Mouse (Mus musculus): ENCODE measurements around the gene Tapt1.

Tapt1 gene

GRCm38 (mm10) chr5:44226521-44227461 is at the start of gene Tapt1:
TSS of gene Tapt1 (minus strand) at chr5:44226626.
- DNase-seq = peak; percentile 85

DNA sequence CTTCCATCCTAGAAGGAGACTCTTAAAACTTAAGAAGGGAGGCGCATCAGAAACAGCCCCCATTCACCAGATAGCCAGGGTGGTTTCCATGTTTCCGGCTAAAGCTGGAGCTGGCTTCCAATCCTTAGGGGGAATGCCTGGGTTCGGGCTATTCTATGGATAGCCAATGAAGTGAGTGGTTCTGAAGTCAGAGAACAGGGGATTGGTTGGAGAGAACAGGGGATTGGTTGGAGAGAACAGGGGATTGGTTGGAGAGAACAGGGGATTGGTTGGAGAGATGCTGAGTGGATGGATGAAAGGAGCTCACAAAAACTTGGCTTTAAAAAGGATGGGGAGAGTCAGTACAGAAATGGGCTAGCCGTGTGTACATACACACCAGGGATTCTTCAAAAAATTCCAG is 45.1 kb upstream of the Tapt1 start:
- no peak for DNase-seq

- peak; percentile 25 for DNase-seq
Observed at GRCm38 (mm10) chr5:44268524-44268923, 42.1 kb upstream of the Tapt1 start.

- DNase-seq = no peak
Observed at GRCm38 (mm10) chr5:44261691-44262090, 35.3 kb upstream of the Tapt1 start.

GRCm38 (mm10) chr5:44261172-44261571 is 34.7 kb upstream of the Tapt1 start:
- DNase-seq = no peak

DNA sequence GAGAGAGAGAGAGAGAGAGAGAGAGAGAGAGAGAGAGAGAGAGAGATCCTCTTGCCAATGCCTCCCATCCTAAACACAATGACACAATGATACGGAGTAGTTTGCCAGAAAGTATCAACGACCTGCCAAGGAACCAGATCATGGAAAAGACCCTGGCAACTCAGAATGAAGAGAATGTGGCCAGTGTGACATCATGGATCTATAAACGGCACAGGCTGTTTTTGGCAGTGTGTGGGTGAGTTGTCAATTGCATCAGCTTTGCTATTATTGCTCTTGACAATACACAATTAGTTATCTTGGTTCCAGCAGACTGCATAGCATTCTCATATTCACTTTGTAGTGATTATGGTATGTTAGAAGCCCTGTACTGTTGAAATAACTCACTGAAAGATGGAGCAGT is 33.3 kb upstream of the Tapt1 start:
- no peak for DNase-seq

- peak; percentile 38 for DNase-seq
Observed at GRCm38 (mm10) chr5:44258163-44258562, 31.7 kb upstream of the Tapt1 start.

- DNase-seq = no peak
Observed at GRCm38 (mm10) chr5:44257401-44257800, 31.0 kb upstream of the Tapt1 start.

GRCm38 (mm10) chr5:44256512-44256911 is 30.1 kb upstream of the Tapt1 start:
- DNase-seq = no peak

GRCm38 (mm10) chr5:44255756-44256398 is 29.5 kb upstream of the Tapt1 start:
- no peak for DNase-seq

GRCm38 (mm10) chr5:44253449-44253848 is 27.0 kb upstream of the Tapt1 start:
- DNase-seq = no peak

- no peak for DNase-seq
Observed at GRCm38 (mm10) chr5:44252395-44252794, 26.0 kb upstream of the Tapt1 start.

- DNase-seq = no peak
Observed at GRCm38 (mm10) chr5:44250211-44250955, 24.0 kb upstream of the Tapt1 start.

- DNase-seq = no peak
Observed at GRCm38 (mm10) chr5:44249363-44249762, 22.9 kb upstream of the Tapt1 start.

GRCm38 (mm10) chr5:44246493-44247217 is 20.2 kb upstream of the Tapt1 start:
- DNase-seq = no peak

GRCm38 (mm10) chr5:44244894-44245423 is 18.5 kb upstream of the Tapt1 start:
- no peak for DNase-seq

DNA sequence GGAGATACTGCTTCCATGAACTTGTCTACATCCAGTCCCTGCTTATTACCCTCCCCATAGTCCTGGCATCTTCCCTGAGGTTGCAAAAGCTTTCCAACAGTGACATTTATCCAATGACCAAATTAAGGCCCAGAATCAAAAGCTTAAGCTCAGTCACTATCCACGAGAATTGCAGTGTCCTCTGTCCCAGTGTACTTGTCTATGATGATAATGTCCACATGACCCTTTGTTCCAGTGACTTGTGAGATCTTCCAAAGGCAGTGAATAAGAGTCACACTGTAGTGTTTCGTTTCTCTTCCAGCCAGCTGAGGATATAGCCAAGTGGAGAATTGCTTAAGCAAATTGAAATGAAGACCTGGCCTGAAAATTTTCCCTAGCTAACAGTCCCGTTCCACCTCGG is 16.4 kb upstream of the Tapt1 start:
- DNase-seq = no peak

DNA sequence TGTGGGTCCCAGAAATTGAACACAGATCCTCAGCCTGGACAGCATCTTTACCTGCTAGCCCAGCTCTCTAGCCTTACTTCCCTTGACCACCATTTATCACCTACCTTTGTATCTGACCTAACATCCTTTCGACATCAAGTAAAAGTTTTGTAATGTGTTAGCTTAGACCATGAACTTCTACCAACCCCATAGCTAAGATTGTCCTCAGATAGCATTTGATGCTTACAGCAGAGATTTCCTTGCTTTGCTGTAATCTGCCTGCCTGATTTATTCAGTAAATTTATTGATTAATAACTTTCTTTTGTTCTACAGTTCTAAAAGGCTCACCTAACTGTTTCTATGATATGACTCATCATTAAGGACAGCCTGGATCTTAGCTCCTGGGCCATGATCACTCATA is 15.3 kb upstream of the Tapt1 start:
- no peak for DNase-seq

- no peak for DNase-seq
Observed at GRCm38 (mm10) chr5:44239187-44240136, 13.0 kb upstream of the Tapt1 start.

DNA sequence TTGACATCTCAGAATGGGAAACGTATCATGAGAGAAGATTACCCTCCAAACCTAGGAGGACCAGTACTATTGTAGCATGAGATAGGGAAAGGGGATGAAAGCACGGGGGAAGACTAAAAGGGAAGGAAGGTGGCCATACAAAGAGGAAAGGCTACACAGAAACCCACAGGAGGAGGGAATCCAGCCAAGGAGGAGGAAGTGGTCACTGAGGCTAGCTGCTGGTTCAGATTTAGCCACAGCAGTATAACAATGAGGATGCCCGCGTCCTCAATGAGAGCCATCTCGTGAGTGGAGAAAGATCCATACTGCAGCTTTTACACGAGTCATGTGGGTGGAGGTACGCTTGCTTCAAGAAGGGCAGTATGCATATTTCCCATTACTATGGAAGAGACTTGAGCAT is 11.8 kb upstream of the Tapt1 start:
- no peak for DNase-seq

DNA sequence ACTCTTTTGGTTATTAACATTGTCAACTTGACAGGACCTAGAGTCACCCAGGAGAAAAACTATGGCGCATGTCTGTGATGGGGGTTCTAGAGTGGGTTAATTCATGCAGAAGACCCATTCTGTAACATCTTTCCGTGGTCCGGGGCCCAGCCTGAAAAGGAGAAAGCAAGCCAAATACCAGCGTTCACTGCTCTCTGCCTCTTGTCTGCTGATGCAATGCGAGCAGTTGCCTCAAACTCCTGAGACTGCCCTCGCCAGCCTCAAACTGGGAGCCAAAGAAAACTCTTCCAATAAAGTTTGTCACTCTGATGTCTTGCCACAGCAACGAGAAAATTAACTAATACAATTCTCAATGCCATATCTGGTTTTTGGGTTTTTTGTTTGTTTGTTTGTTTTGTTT is 8.2 kb upstream of the Tapt1 start:
- no peak for DNase-seq
